9 mouse cellular contexts compared by ENCODE assay signal in genomic region chr4:148060120-148061085, GRCm38 (mm10). TPM values are rescaled to one million over a fixed set of nuclear protein-coding genes. Genes with fewer than 3 reads are reported as not detected.
DNase-seq lines count a peak whose midpoint lies in the region; ATAC-seq and TF ChIP-seq lines count a peak whose summit lies in the region.
"Had no signal": no experiment of that assay in that cellular context is flagged by ENCODE, and none has a peak within 500 bp of the region (broad histone marks: within the 10 kb centered on the region; RNA-seq: fewer than 3 reads in every experiment).

No protein-coding gene starts in this region.

- H3K27me3 ChIP-seq in limb, embryonic 14.5 days (ENCODE audit: control insufficient read depth, insufficient read depth, low read length): no peaks in the 10 kb centered on the region
- no peaks in the 10 kb centered on the region for H3K27me3 ChIP-seq in neural tube, embryonic 11.5 days (ENCODE audit: control insufficient read depth, insufficient read depth, low read length)

- H3K4me1 ChIP-seq in limb, embryonic 14.5 days (ENCODE audit: control insufficient read depth, insufficient read depth, low read length): no peaks in the 10 kb centered on the region
- no peaks in the 10 kb centered on the region for H3K4me1 ChIP-seq in neural tube, embryonic 11.5 days (ENCODE audit: control insufficient read depth, insufficient read depth, low read length)

- no peak overlapping the region for H3K9ac ChIP-seq in limb, embryonic 14.5 days (ENCODE audit: low read depth, low read length, severe bottlenecking)
- H3K9ac ChIP-seq in neural tube, embryonic 11.5 days (ENCODE audit: low read length): no peak overlapping the region

- peak; percentile 23 for DNase-seq in thymus, postnatal 25 days
- no peak for DNase-seq in thymus, postnatal 36 days
- DNase-seq in brain, adult 2 months (ENCODE audit: low read depth, low spot score): peak; percentile 58
- no peak for DNase-seq in limb, embryonic 14.5 days (ENCODE audit: low spot score)
- DNase-seq in neural tube, embryonic 11.5 days (ENCODE audit: low spot score): no peak
- no peak for DNase-seq in right cerebral cortex, postnatal 10 days (ENCODE audit: low spot score in 2 of 2)
- no peak for DNase-seq in ovary, postnatal 14 days (ENCODE audit: low spot score)

- H3K9me3 ChIP-seq in limb, embryonic 14.5 days (ENCODE audit: control insufficient read depth, low read length): no peaks in the 10 kb centered on the region
- no peaks in the 10 kb centered on the region for H3K9me3 ChIP-seq in neural tube, embryonic 11.5 days (ENCODE audit: control insufficient read depth, low read length)

- ATAC-seq in hematopoietic stem cell, adult 5-6 weeks (replicated peaks in 1 of 2; ENCODE audit: insufficient read depth in 1 of 2, low FRiP score in 2 of 2, low TSS enrichment in 1 of 2, low read depth in 1 of 2, poor library complexity in 2 of 2, severe bottlenecking in 2 of 2): peak; percentile 62 to 72; a peak in 3 of 4 replicates
- peak; percentile 39; the same call in 1 of the 2 replicates for ATAC-seq in limb, embryonic 14.5 days (ENCODE audit: low FRiP score, low read depth)
- peak; percentile 69 for ATAC-seq in neural tube, embryonic 11.5 days (ENCODE audit: insufficient read depth, low FRiP score, low TSS enrichment)

- H3K4me3 ChIP-seq in limb, embryonic 14.5 days (replicated peaks; ENCODE audit: low read length): no peak overlapping the region
- no peak overlapping the region for H3K4me3 ChIP-seq in neural tube, embryonic 11.5 days (ENCODE audit: low read depth, low read length)
- H3K4me3 ChIP-seq: erythroblast, embryonic 14.5 days had no signal

- H3K36me3 ChIP-seq in limb, embryonic 14.5 days (ENCODE audit: control insufficient read depth, insufficient read depth, low read length): peaks cover 30% of the 10 kb centered on the region
- peaks cover 10% of the 10 kb centered on the region for H3K36me3 ChIP-seq in neural tube, embryonic 11.5 days (ENCODE audit: control insufficient read depth, insufficient read depth, low read length)

- H3K4me2 ChIP-seq in limb, embryonic 14.5 days (replicated peaks; ENCODE audit: low read depth, low read length, severe bottlenecking): no peak overlapping the region
- no peak overlapping the region for H3K4me2 ChIP-seq in neural tube, embryonic 11.5 days (ENCODE audit: low read depth)

- WGBS in limb, embryonic 14.5 days: 55% methylated on average over 13 of the region's 13 CpGs
- WGBS in neural tube, embryonic 11.5 days: 57% methylated on average over 13 of the region's 13 CpGs

- no peak for TF ChIP-seq POLR2A in limb, embryonic 14.5 days (IDR thresholded peaks at IDR 0.05; ENCODE audit: borderline replicate concordance, extremely low read depth, insufficient read depth, insufficient read length)

- H3K27ac ChIP-seq in limb, embryonic 14.5 days (replicated peaks; ENCODE audit: low read depth, low read length): no peak overlapping the region
- H3K27ac ChIP-seq in neural tube, embryonic 11.5 days (ENCODE audit: low read depth, low read length): no peak overlapping the region

RNA-seq across cellular contexts. Expression of gene Mthfr, which starts 21.5 kb away (rescaled TPM):
- total RNA-seq in hematopoietic stem cell, adult 5-6 weeks (2017): 4.1 and 11.3 TPM in 2 replicates
- 37.4 and 44.8 TPM in 2 replicates for polyA plus RNA-seq in limb, embryonic 14.5 days (2012; rRNA removed)
- 18.9 and 21.0 TPM in 2 replicates for polyA plus RNA-seq in limb, embryonic 14.5 days (2014; fragmentation: Nextera tagmentation; extraction: Ambion mirVana)
- polyA plus RNA-seq in neural tube, embryonic 11.5 days (2014; fragmentation: Nextera tagmentation; extraction: Ambion mirVana): 22.0 and 22.7 TPM in 2 replicates

RNA-seq across cellular contexts. Expression of gene Clcn6, which starts 21.8 kb away (rescaled TPM):
- 4.3 TPM in 2 replicates for total RNA-seq in hematopoietic stem cell, adult 5-6 weeks (2017)
- polyA plus RNA-seq in limb, embryonic 14.5 days (2012; rRNA removed): 22.5 and 28.1 TPM in 2 replicates
- 5.2 and 6.9 TPM in 2 replicates for polyA plus RNA-seq in limb, embryonic 14.5 days (2014; fragmentation: Nextera tagmentation; extraction: Ambion mirVana)
- 20.9 and 24.2 TPM in 2 replicates for polyA plus RNA-seq in neural tube, embryonic 11.5 days (2014; fragmentation: Nextera tagmentation; extraction: Ambion mirVana)

RNA-seq across cellular contexts. Expression of gene Agtrap, which starts 27.4 kb away (rescaled TPM):
- 42.2 and 44.9 TPM in 2 replicates for total RNA-seq in hematopoietic stem cell, adult 5-6 weeks (2017)
- polyA plus RNA-seq in limb, embryonic 14.5 days (2012; rRNA removed): 11.0 and 14.6 TPM in 2 replicates
- polyA plus RNA-seq in limb, embryonic 14.5 days (2014; fragmentation: Nextera tagmentation; extraction: Ambion mirVana): 17.6 and 20.1 TPM in 2 replicates
- polyA plus RNA-seq in neural tube, embryonic 11.5 days (2014; fragmentation: Nextera tagmentation; extraction: Ambion mirVana): 9.1 and 10.7 TPM in 2 replicates

RNA-seq across cellular contexts. Expression of gene Nppa, which starts 59.9 kb away (rescaled TPM):
- not detected in 2 replicates for total RNA-seq in hematopoietic stem cell, adult 5-6 weeks (2017)
- polyA plus RNA-seq in limb, embryonic 14.5 days (2012; rRNA removed): 0.33 TPM in 1 of 2 replicates, not detected in the other
- 0.87 and 1.0 TPM in 2 replicates for polyA plus RNA-seq in limb, embryonic 14.5 days (2014; fragmentation: Nextera tagmentation; extraction: Ambion mirVana)
- 1.2 and 2.9 TPM in 2 replicates for polyA plus RNA-seq in neural tube, embryonic 11.5 days (2014; fragmentation: Nextera tagmentation; extraction: Ambion mirVana)
- polyA plus RNA-seq: erythroblast, embryonic 14.5 days had no signal

Comparison
In these comparisons a context has a peak if more than half of its experiments do, and no peak if none do; other contexts are left out.
1. DNase-seq: peak in thymus, postnatal 25 days (single experiment) and brain, adult 2 months (single experiment); none in thymus, postnatal 36 days (0 of 2), limb, embryonic 14.5 days (single experiment), neural tube, embryonic 11.5 days (single experiment), right cerebral cortex, postnatal 10 days (0 of 2) and ovary, postnatal 14 days (single experiment).
2. Peak in every context shown above with its lines, with median percentiles within 50 percentile points of each other: ATAC-seq.